Mouse (Mus musculus) cerebellum, adult 18-20 months (tissue): Measurements from ENCODE around the gene Hs6st1.

Experiments
- DNase-seq, 2 experiments: peaks; one replicate each; pipeline ENCODE4 v3.0.0; 2021

Hs6st1 gene

GRCm38 (mm10) chr1:36090011-36090721, 22.0 kb downstream of the Hs6st1 start:
- DNase-seq, result no peak

GRCm38 (mm10) chr1:36090722-36091110, 22.5 kb downstream of the Hs6st1 start:
- no peak for DNase-seq

GRCm38 (mm10) chr1:36091246-36091645, 23.0 kb downstream of the Hs6st1 start:
- no peak for DNase-seq

GRCm38 (mm10) chr1:36093741-36094140, 25.5 kb downstream of the Hs6st1 start:
- DNase-seq, result no peak

GRCm38 (mm10) chr1:36095423-36096272, 27.4 kb downstream of the Hs6st1 start:
- DNase-seq, result peak in 1 of 2 experiments; percentile 41

GRCm38 (mm10) chr1:36098432-36098831, 30.2 kb downstream of the Hs6st1 start:
- DNase-seq, result no peak

GRCm38 (mm10) chr1:36100371-36100770, 32.2 kb downstream of the Hs6st1 start:
- DNase-seq, result no peak

- DNase-seq, result no peak
These were observed 37.9 kb downstream of the Hs6st1 start for GRCm38 (mm10) chr1:36105917-36106706.

GRCm38 (mm10) chr1:36109987-36110386, 41.8 kb downstream of the Hs6st1 start:
- DNase-seq, result no peak

- no peak for DNase-seq
These were observed 44.5 kb downstream of the Hs6st1 start for GRCm38 (mm10) chr1:36112665-36113064.

- no peak for DNase-seq
These were observed 45.5 kb downstream of the Hs6st1 start for GRCm38 (mm10) chr1:36113670-36114069.

- DNase-seq, result no peak
These were observed 46.6 kb downstream of the Hs6st1 start for GRCm38 (mm10) chr1:36114844-36115243.

GRCm38 (mm10) chr1:36116488-36116887, 48.3 kb downstream of the Hs6st1 start:
- DNase-seq, result no peak

GRCm38 (mm10) chr1:36118061-36118685, 50.0 kb downstream of the Hs6st1 start:
- DNase-seq, result no peak

GRCm38 (mm10) chr1:36118958-36119357, 50.8 kb downstream of the Hs6st1 start:
- no peak for DNase-seq

GRCm38 (mm10) chr1:36119426-36119825, 51.2 kb downstream of the Hs6st1 start:
- DNase-seq, result no peak

GRCm38 (mm10) chr1:36121172-36121571, 53.0 kb downstream of the Hs6st1 start:
- DNase-seq, result no peak

- DNase-seq, result no peak
These were observed 56.9 kb downstream of the Hs6st1 start for GRCm38 (mm10) chr1:36125076-36125475.

- no peak for DNase-seq
These were observed 60.9 kb downstream of the Hs6st1 start for GRCm38 (mm10) chr1:36129126-36129525.

GRCm38 (mm10) chr1:36129881-36130280, 61.7 kb downstream of the Hs6st1 start:
- DNase-seq, result no peak

GRCm38 (mm10) chr1:36130307-36131035, 62.3 kb downstream of the Hs6st1 start:
- no peak for DNase-seq

GRCm38 (mm10) chr1:36131154-36131553, 63.0 kb downstream of the Hs6st1 start:
- no peak for DNase-seq
